Mouse (Mus musculus): ENCODE data around the gene Pga5.
A peak's percentile ranks its signal among the peaks of the same experiment; 100 is the strongest.

GRCm38 (mm10) chr19:10714682-10715475 lies 37.0 kb upstream of the Pga5 start:
- no peak for TF ChIP-seq POLR2A (IDR thresholded peaks at IDR 0.05; ENCODE audit: insufficient read depth, low read depth, low read length)
- peak; percentile 72 for TF ChIP-seq CTCF (IDR thresholded peaks at IDR 0.05)

Data from heart, adult 2 months (tissue).